Mouse (Mus musculus) heart, embryonic 11.5 days (tissue): Measurements from ENCODE around the gene Ajm1. TPM values are rescaled to one million over a fixed set of nuclear protein-coding genes. Genes with fewer than 3 reads are reported as not detected.
"Not testable (repeated sequence)": the region's sequence is repeated elsewhere in the genome, so short reads cannot be mapped to it uniquely, and the experiment has no call there.

Experiments used
- ATAC-seq: fragments of 200-750 bp; cut with Nextera tagmentation; replicated peaks from 2 replicates; pipeline ENCODE4 v1.8.0; 2017; ENCODE audit warnings: moderate library complexity; ENCODE audit not compliant: insufficient number of reproducible peaks, low FRiP score, low TSS enrichment
- H3K27ac ChIP-seq: fragments of 300-500 bp; sonication (generic); 2 replicates; pipeline ENCODE4 v1.5.1; 2014; ENCODE audit warnings: mild to moderate bottlenecking, low read depth, low read length
- H3K27me3 ChIP-seq: fragments of 300-500 bp; sonication (generic); 2 replicates; pipeline ENCODE4 v1.6.1; 2014; ENCODE audit warnings: mild to moderate bottlenecking, low read length, mixed read lengths; ENCODE audit not compliant: control insufficient read depth, insufficient read depth
- H3K36me3 ChIP-seq: fragments of 300-500 bp; sonication (generic); 2 replicates; pipeline ENCODE4 v1.6.1; 2014; ENCODE audit warnings: mild to moderate bottlenecking, low read length, moderate library complexity, mixed read lengths; ENCODE audit not compliant: control insufficient read depth, insufficient read depth
- H3K4me1 ChIP-seq: fragments of 300-500 bp; sonication (generic); 2 replicates; pipeline ENCODE4 v1.6.1; 2014; ENCODE audit warnings: low read length; ENCODE audit not compliant: control insufficient read depth, insufficient read depth
- H3K4me2 ChIP-seq: fragments of 300-500 bp; sonication (generic); 2 replicates; pipeline ENCODE4 v1.6.1; 2014; ENCODE audit warnings: mild to moderate bottlenecking, moderate library complexity
- H3K4me3 ChIP-seq: fragments of 300-500 bp; sonication (generic); 2 replicates; pipeline ENCODE4 v1.5.1; 2014; ENCODE audit warnings: low read depth, low read length
- H3K9ac ChIP-seq: fragments of 300-500 bp; sonication (generic); 2 replicates; pipeline ENCODE4 v1.6.1; 2014; ENCODE audit warnings: mild to moderate bottlenecking, low read depth, low read length, moderate library complexity
- H3K9me3 ChIP-seq: fragments of 300-500 bp; sonication (generic); replicated peaks from 2 replicates; pipeline ENCODE4 v1.6.1; 2016; ENCODE audit warnings: low read length; ENCODE audit not compliant: control insufficient read depth
- WGBS: fragments of 180-500 bp; shearing (Covaris S2); extraction: QIAGEN DNeasy Blood & Tissue Kit; methylation state at CpG from one replicate; pipeline ENCODE4 v1.1.7; 2014; ENCODE audit not compliant: insufficient replicate concordance; 5-methylcytosine and 5-hydroxymethylcytosine counted together
- polyA plus RNA-seq: library from polyadenylated mRNA; unstranded; fragments of >200 nt; fragmentation: Nextera tagmentation; extraction: Ambion mirVana; gene quantifications from 2 replicates; pipeline ENCODE4 v1.2.1, GENCODE M21; 2014

Gene Ajm1
- polyA plus RNA-seq, 1 experiment from 2014 or later, result 0.21 TPM

GRCm38 (mm10) chr2:25565741-25566140 lies 15.8 kb downstream of the Ajm1 start:
- Histone ChIP-seq H3K4me2 (no peak overlapping the region), H3K9ac (no peak overlapping the region), H3K4me1 (no peaks in the 10 kb centered on the region), H3K36me3 (peaks cover 46% of the 10 kb centered on the region), H3K27me3 (no peaks in the 10 kb centered on the region), H3K4me3 (no peak overlapping the region), H3K27ac (no peak overlapping the region), H3K9me3 (no peaks in the 10 kb centered on the region)
- ATAC-seq, result no peak
- 91% methylated on average over 8 of the region's 8 CpGs for WGBS

GRCm38 (mm10) chr2:25561946-25562345 lies 19.6 kb downstream of the Ajm1 start:
- peaks cover 42% of the 10 kb centered on the region for H3K36me3 ChIP-seq
- WGBS, result 72% methylated on average over 9 of the region's 9 CpGs

GRCm38 (mm10) chr2:25560551-25560950 lies 21.0 kb downstream of the Ajm1 start:
- 91% methylated on average over 8 of the region's 8 CpGs for WGBS
- H3K4me1 ChIP-seq, result peaks cover 8% of the 10 kb centered on the region
- H3K36me3 ChIP-seq, result peaks cover 41% of the 10 kb centered on the region

More at GRCm38 (mm10) chr2:25561946-25562345, 19.6 kb downstream of the Ajm1 start:
- no peak overlapping the region for H3K4me2 ChIP-seq
- peaks cover 8% of the 10 kb centered on the region for H3K4me1 ChIP-seq
- no peak overlapping the region for H3K4me3 ChIP-seq
- no peak for ATAC-seq
- H3K27me3 ChIP-seq, result no peaks in the 10 kb centered on the region
- no peak overlapping the region for H3K9ac ChIP-seq
- H3K27ac ChIP-seq, result no peak overlapping the region
- no peaks in the 10 kb centered on the region for H3K9me3 ChIP-seq

GRCm38 (mm10) chr2:25558774-25559173 lies 22.8 kb downstream of the Ajm1 start:
- WGBS, result 76% methylated on average over 6 of the region's 6 CpGs
- Histone ChIP-seq H3K9ac (peak overlapping the region; percentile 93), H3K36me3 (peaks cover 32% of the 10 kb centered on the region), H3K9me3 (no peaks in the 10 kb centered on the region), H3K4me2 (peak overlapping the region; percentile 84), H3K4me3 (peak overlapping the region; percentile 97), H3K27ac (no peak overlapping the region), H3K4me1 (peaks cover 8% of the 10 kb centered on the region), H3K27me3 (no peaks in the 10 kb centered on the region)
- ATAC-seq, result no peak

More at GRCm38 (mm10) chr2:25560551-25560950, 21.0 kb downstream of the Ajm1 start:
- Histone ChIP-seq H3K9ac (no peak overlapping the region), H3K4me3 (no peak overlapping the region), H3K27ac (no peak overlapping the region), H3K9me3 (no peaks in the 10 kb centered on the region), H3K27me3 (no peaks in the 10 kb centered on the region), H3K4me2 (no peak overlapping the region)
- no peak for ATAC-seq

- Histone ChIP-seq H3K4me1 (peaks cover 8% of the 10 kb centered on the region), H3K36me3 (peaks cover 26% of the 10 kb centered on the region), H3K27ac (peak overlapping the region; percentile 76), H3K4me2 (peak overlapping the region; percentile 84), H3K4me3 (peak overlapping the region; percentile 97), H3K9ac (peak overlapping the region; percentile 93), H3K27me3 (no peaks in the 10 kb centered on the region), H3K9me3 (no peaks in the 10 kb centered on the region)
- ATAC-seq, result no peak; the same call in 1 of the 2 replicates
- under 1% methylated on average over 24 of the region's 24 CpGs for WGBS
Measured at GRCm38 (mm10) chr2:25557964-25558360, 23.6 kb downstream of the Ajm1 start.

- Histone ChIP-seq H3K4me3 (peak within 1 kb of the TSS; percentile 97), H3K9me3 (no peaks in the 10 kb centered on the region), H3K9ac (peak within 1 kb of the TSS; percentile 93), H3K27me3 (no peaks in the 10 kb centered on the region), H3K4me2 (peak within 1 kb of the TSS; percentile 84), H3K4me1 (peaks cover 8% of the 10 kb centered on the region), H3K36me3 (peaks cover 21% of the 10 kb centered on the region), H3K27ac (peak within 1 kb of the TSS; percentile 76)
- ATAC-seq, result peak; percentile 96
- WGBS, result under 1% methylated on average over 61 of the region's 61 CpGs
Measured at GRCm38 (mm10) chr2:25557221-25557963, 24.2 kb downstream of the Ajm1 start, which contains the start of gene Edf1. Edf1 (plus strand) TSS chr2:25557847.

GRCm38 (mm10) chr2:25556296-25556695 lies 25.3 kb downstream of the Ajm1 start:
- Histone ChIP-seq H3K36me3 (peaks cover 12% of the 10 kb centered on the region), H3K9ac (no peak overlapping the region), H3K27me3 (no peaks in the 10 kb centered on the region), H3K4me3 (no peak overlapping the region), H3K4me1 (peaks cover 8% of the 10 kb centered on the region), H3K4me2 (no peak overlapping the region), H3K9me3 (no peaks in the 10 kb centered on the region), H3K27ac (no peak overlapping the region)
- 42% methylated on average over 1 of the region's 1 CpGs for WGBS
- no peak for ATAC-seq

GRCm38 (mm10) chr2:25555479-25555878 lies 26.1 kb downstream of the Ajm1 start:
- H3K9me3 ChIP-seq, H3K4me2 ChIP-seq, H3K4me3 ChIP-seq, H3K4me1 ChIP-seq, ATAC-seq, H3K9ac ChIP-seq, H3K27ac ChIP-seq, H3K27me3 ChIP-seq, H3K36me3 ChIP-seq: not testable (repeated sequence)
- 51% methylated on average over 2 of the region's 2 CpGs for WGBS
